Mouse (Mus musculus): ENCODE data around the gene Ccdc7a.
"Not testable (repeated sequence)": the region's sequence is repeated elsewhere in the genome, so short reads cannot be mapped to it uniquely, and the experiment has no call there.

Ccdc7a gene

GRCm38 (mm10) chr8:129065417-129065816 lies at the start of gene Ccdc7a:
Gene Ccdc7a, minus strand, starts transcription at chr8:129065517.
- DNase-seq (ENCODE audit: low spot score in 2 of 2) = not testable (repeated sequence)

GRCm38 (mm10) chr8:129066834-129067233 lies 1.5 kb upstream of the Ccdc7a start, which contains the start of gene Ccdc7b:
Gene Ccdc7b, plus strand, starts transcription at chr8:129067134.
- DNase-seq (ENCODE audit: low spot score in 2 of 2) = not testable (repeated sequence)

- DNase-seq (ENCODE audit: low spot score in 2 of 2) = no peak
These were observed 73.9 kb downstream of the Ccdc7a start for GRCm38 (mm10) chr8:128991389-128991788.

- not testable (repeated sequence) for DNase-seq (ENCODE audit: low spot score in 2 of 2)
These were observed 116.4 kb downstream of the Ccdc7a start for GRCm38 (mm10) chr8:128948941-128949340.

- peak; percentile 5 to 13 for DNase-seq (ENCODE audit: low spot score in 2 of 2)
These were observed 124.2 kb downstream of the Ccdc7a start for GRCm38 (mm10) chr8:128941022-128941641.

GRCm38 (mm10) chr8:128933446-128933845 lies 131.9 kb downstream of the Ccdc7a start:
- DNase-seq (ENCODE audit: low spot score in 2 of 2) = no peak

- no peak for DNase-seq (ENCODE audit: low spot score in 2 of 2)
These were observed 182.6 kb downstream of the Ccdc7a start for GRCm38 (mm10) chr8:128882719-128883118.

- DNase-seq (ENCODE audit: low spot score in 2 of 2) = no peak
These were observed 221.6 kb downstream of the Ccdc7a start for GRCm38 (mm10) chr8:128843749-128844148.

- DNase-seq (ENCODE audit: low spot score in 2 of 2) = no peak
These were observed 252.8 kb downstream of the Ccdc7a start for GRCm38 (mm10) chr8:128812521-128812920.

- DNase-seq (ENCODE audit: low spot score in 2 of 2) = no peak
These were observed 266.7 kb downstream of the Ccdc7a start, which contains the start of gene Gm3952 for GRCm38 (mm10) chr8:128798594-128798993. Gene Gm3952, minus strand, starts transcription at chr8:128798694.

- no peak for DNase-seq (ENCODE audit: low spot score in 2 of 2)
These were observed 329.6 kb downstream of the Ccdc7a start for GRCm38 (mm10) chr8:128735692-128736091.

- DNase-seq (ENCODE audit: low spot score in 2 of 2) = no peak
These were observed 331.2 kb downstream of the Ccdc7a start for GRCm38 (mm10) chr8:128734118-128734517.

GRCm38 (mm10) chr8:128732254-128732653 lies 333.1 kb downstream of the Ccdc7a start:
- no peak for DNase-seq (ENCODE audit: low spot score in 2 of 2)

- no peak for DNase-seq (ENCODE audit: low spot score in 2 of 2)
These were observed 338.1 kb downstream of the Ccdc7a start for GRCm38 (mm10) chr8:128727213-128727612.

GRCm38 (mm10) chr8:128724819-128725218 lies 340.5 kb downstream of the Ccdc7a start:
- DNase-seq (ENCODE audit: low spot score in 2 of 2) = no peak

GRCm38 (mm10) chr8:128716184-128716583 lies 349.1 kb downstream of the Ccdc7a start:
- DNase-seq (ENCODE audit: low spot score in 2 of 2) = no peak

- DNase-seq (ENCODE audit: low spot score in 2 of 2) = peak; percentile 60 to 75
These were observed 356.1 kb downstream of the Ccdc7a start for GRCm38 (mm10) chr8:128709261-128709660.

GRCm38 (mm10) chr8:128704836-128705235 lies 360.5 kb downstream of the Ccdc7a start:
- no peak for DNase-seq (ENCODE audit: low spot score in 2 of 2)

- DNase-seq (ENCODE audit: low spot score in 2 of 2) = no peak
These were observed 360.9 kb downstream of the Ccdc7a start for GRCm38 (mm10) chr8:128704376-128704775.

GRCm38 (mm10) chr8:128697945-128698344 lies 367.4 kb downstream of the Ccdc7a start:
- no peak for DNase-seq (ENCODE audit: low spot score in 2 of 2)

- no peak for DNase-seq (ENCODE audit: low spot score in 2 of 2)
These were observed 368.5 kb downstream of the Ccdc7a start for GRCm38 (mm10) chr8:128696701-128697397.

- no peak for DNase-seq (ENCODE audit: low spot score in 2 of 2)
These were observed 375.3 kb downstream of the Ccdc7a start for GRCm38 (mm10) chr8:128690056-128690455.

GRCm38 (mm10) chr8:128688679-128689078 lies 376.6 kb downstream of the Ccdc7a start:
- no peak for DNase-seq (ENCODE audit: low spot score in 2 of 2)
